Mouse (Mus musculus) spleen, postnatal 36 days (tissue): ENCODE measurements at regions not wholly inside any gene's neighbourhood (a gene's known extent, or its start where the extent isn't known, plus 50 kb on each side); places are given as distances from the start of the nearest gene placed in this dataset.

ENCODE experiments used
- DNase-seq, 2 experiments: peaks; one replicate each; pipeline ENCODE4 v3.0.0; 2022; ENCODE audit warnings: low spot score in 2 of 2, mixed read lengths in 1 of 2

GRCm38 (mm10) chr1:137636947-137637346 is 538.6 kb downstream of the Ptprc start:
- no peak for DNase-seq

- no peak for DNase-seq
Measured at GRCm38 (mm10) chr1:137636321-137636944, 539.1 kb downstream of the Ptprc start.

- no peak for DNase-seq
Measured at GRCm38 (mm10) chr1:137635781-137636180, 539.7 kb downstream of the Ptprc start.

- DNase-seq, result no peak
Measured at GRCm38 (mm10) chr1:137631546-137631945, 544.0 kb downstream of the Ptprc start.

- DNase-seq, result no peak
Measured at GRCm38 (mm10) chr1:137620672-137621071, 554.8 kb downstream of the Ptprc start.

GRCm38 (mm10) chr1:137618231-137618630 is 557.3 kb downstream of the Ptprc start:
- DNase-seq, result no peak

- no peak for DNase-seq
Measured at GRCm38 (mm10) chr1:137617513-137617912, 558.0 kb downstream of the Ptprc start.

GRCm38 (mm10) chr1:137606716-137607115 is 568.8 kb downstream of the Ptprc start:
- DNase-seq, result no peak

- no peak for DNase-seq
Measured at GRCm38 (mm10) chr1:137605890-137606663, 569.4 kb downstream of the Ptprc start.

GRCm38 (mm10) chr1:137593732-137594131 is 581.8 kb downstream of the Ptprc start:
- no peak for DNase-seq

- DNase-seq, result no peak
Measured at GRCm38 (mm10) chr1:137591891-137592290, 583.6 kb downstream of the Ptprc start.

GRCm38 (mm10) chr1:137591295-137591694 is 584.2 kb downstream of the Ptprc start:
- DNase-seq, result no peak

GRCm38 (mm10) chr1:137588304-137589300 is 586.9 kb downstream of the Ptprc start:
- no peak for DNase-seq

- no peak for DNase-seq
Measured at GRCm38 (mm10) chr1:137587481-137588228, 587.9 kb downstream of the Ptprc start.

GRCm38 (mm10) chr1:137584696-137585095 is 590.8 kb downstream of the Ptprc start:
- DNase-seq, result no peak

- no peak for DNase-seq
Measured at GRCm38 (mm10) chr1:137584104-137584675, 591.3 kb downstream of the Ptprc start.

- DNase-seq, result no peak
Measured at GRCm38 (mm10) chr1:137577639-137578038, 597.9 kb downstream of the Ptprc start.

GRCm38 (mm10) chr1:137576174-137576573 is 599.3 kb downstream of the Ptprc start:
- DNase-seq, result no peak

GRCm38 (mm10) chr1:137575380-137575779 is 600.1 kb downstream of the Ptprc start:
- DNase-seq, result no peak

- DNase-seq, result no peak
Measured at GRCm38 (mm10) chr1:137571905-137572865, 603.3 kb downstream of the Ptprc start.
